Mouse (Mus musculus) lung, embryonic 16.5 days (tissue): ENCODE measurements around the gene Gmfb. TPM values are rescaled to one million over a fixed set of nuclear protein-coding genes. Genes with fewer than 3 reads are reported as not detected.
A peak's percentile ranks its signal among the peaks of the same experiment; 100 is the strongest.

Source experiments
- ATAC-seq: fragments of 200-750 bp; cut with Nextera tagmentation; 2 replicates; pipeline ENCODE4 v1.8.0; 2017; ENCODE audit warnings: low read depth, mild to moderate bottlenecking, moderate library complexity
- H3K27ac ChIP-seq: fragments of 300-500 bp; sonication (generic); 2 replicates; pipeline ENCODE4 v1.5.1; 2014; ENCODE audit warnings: mild to moderate bottlenecking, control low read depth, low read length
- H3K27me3 ChIP-seq: fragments of 300-500 bp; sonication (generic); 2 replicates; pipeline ENCODE4 v1.6.1; 2014; ENCODE audit warnings: low read depth, low read length, mixed read lengths; ENCODE audit not compliant: control insufficient read depth, insufficient read depth
- H3K36me3 ChIP-seq: fragments of 300-500 bp; sonication (generic); 2 replicates; pipeline ENCODE4 v1.6.1; 2014; ENCODE audit warnings: low read length; ENCODE audit not compliant: control insufficient read depth, insufficient read depth
- H3K4me1 ChIP-seq: fragments of 300-500 bp; sonication (generic); replicated peaks from 2 replicates; pipeline ENCODE4 v1.6.1; 2014; ENCODE audit warnings: low read length, mixed read lengths; ENCODE audit not compliant: control insufficient read depth, insufficient read depth
- H3K4me2 ChIP-seq: fragments of 300-500 bp; sonication (generic); 2 replicates; pipeline ENCODE4 v1.6.1; 2014; ENCODE audit warnings: low read depth, low read length, control low read depth
- H3K4me3 ChIP-seq: fragments of 300-500 bp; sonication (generic); 2 replicates; pipeline ENCODE4 v1.5.1; 2014; ENCODE audit warnings: mild to moderate bottlenecking, low read length, control low read depth
- H3K9ac ChIP-seq: fragments of 300-500 bp; sonication (generic); 2 replicates; pipeline ENCODE4 v1.6.1; 2014; ENCODE audit warnings: low read length, control low read depth
- H3K9me3 ChIP-seq: fragments of 300-500 bp; sonication (generic); 2 replicates; pipeline ENCODE4 v1.6.1; 2016; ENCODE audit warnings: low read length; ENCODE audit not compliant: control insufficient read depth
- WGBS: fragments of 180-500 bp; shearing (Covaris S2); extraction: QIAGEN DNeasy Blood & Tissue Kit; methylation state at CpG from one replicate; pipeline ENCODE4 v1.1.7; 2014; 5-methylcytosine and 5-hydroxymethylcytosine counted together
- polyA plus RNA-seq: library from polyadenylated mRNA; unstranded; fragments of >200 nt; fragmentation: Nextera tagmentation; extraction: Ambion mirVana; gene quantifications from 2 replicates; pipeline ENCODE4 v1.2.1, GENCODE M21; 2015

Gmfb gene
- polyA plus RNA-seq, result 68.6 and 74.9 TPM in 2 replicates

DNA sequence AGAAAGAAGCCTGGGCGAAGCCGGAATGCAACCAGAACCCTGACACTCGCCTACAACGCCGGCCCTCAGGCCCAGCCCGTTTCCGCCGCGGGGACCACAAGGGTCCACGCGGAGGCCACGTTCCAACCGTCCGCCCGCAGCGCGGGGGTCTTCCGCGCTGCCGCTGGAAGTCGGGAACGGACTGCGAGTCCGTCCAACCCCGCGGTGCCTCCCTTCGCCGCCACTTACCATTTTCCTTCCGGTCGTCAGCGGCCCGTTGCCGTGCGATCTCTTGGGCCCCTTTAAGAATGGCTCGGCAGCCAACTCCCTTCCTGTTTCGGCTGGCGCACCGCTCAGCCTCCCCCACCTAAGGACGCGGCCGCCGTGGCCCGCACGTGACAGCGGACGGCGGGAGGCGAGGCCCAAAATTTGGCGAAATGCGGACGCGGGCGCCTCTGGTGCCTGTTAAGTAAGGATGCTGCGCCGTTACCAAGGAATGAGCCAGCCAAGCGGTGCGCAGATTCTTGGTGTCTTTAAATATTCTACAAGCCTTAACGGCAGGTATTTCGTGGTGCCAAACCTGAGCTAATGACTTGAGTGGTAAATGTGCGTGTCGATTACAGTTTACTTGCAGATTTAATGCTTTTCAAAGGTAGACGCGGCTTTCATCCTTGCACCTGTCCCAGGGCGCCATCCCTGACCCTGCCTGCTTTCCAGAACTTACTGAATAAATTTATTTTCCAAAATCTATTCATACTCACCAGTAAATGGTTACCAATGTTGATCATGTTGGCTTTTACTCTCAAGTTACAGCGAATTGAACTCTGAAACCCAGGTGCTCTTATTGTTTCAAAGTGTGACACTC lies at the start of gene Gmfb:
Gene Gmfb (minus strand): TSS at position 370 of the 844 bp plus-strand sequence.
- peaks cover 3% of the 10 kb centered on the region for H3K27me3 ChIP-seq
- H3K36me3 ChIP-seq, result peaks cover 3% of the 10 kb centered on the region; the same call in 1 of the 2 replicates
- peak within 1 kb of the TSS; percentile 95 for H3K9ac ChIP-seq
- H3K9me3 ChIP-seq, result no peaks in the 10 kb centered on the region
- H3K4me2 ChIP-seq, result peak within 1 kb of the TSS; percentile 76
- ATAC-seq, result peak; percentile 98
- H3K4me3 ChIP-seq, result peak within 1 kb of the TSS; percentile 77
- H3K4me1 ChIP-seq, result peaks cover 12% of the 10 kb centered on the region
- under 1% methylated on average over 65 of the region's 65 CpGs for WGBS
- H3K27ac ChIP-seq, result peak within 1 kb of the TSS; percentile 97

DNA sequence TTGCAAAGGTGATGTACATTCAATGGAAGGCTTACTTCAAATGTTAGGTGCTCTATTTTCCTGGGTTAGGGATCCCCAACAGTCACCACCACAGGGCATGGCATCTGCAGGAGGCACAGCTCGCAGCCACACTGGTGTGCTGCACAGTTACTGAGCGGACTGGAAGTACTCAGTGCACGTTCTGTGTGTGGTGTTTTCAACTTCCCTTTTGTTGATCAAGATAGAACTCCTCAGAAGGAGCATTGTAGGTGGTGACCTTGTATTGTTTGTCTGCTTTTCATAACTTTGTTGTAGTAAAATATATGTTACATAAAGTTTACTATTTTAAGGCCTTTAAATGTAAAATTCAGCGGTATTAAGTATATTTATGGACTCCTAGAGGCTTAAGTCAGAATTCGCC lies 40.9 kb upstream of the Gmfb start:
- no peak overlapping the region for H3K27ac ChIP-seq
- no peak for ATAC-seq
- no peaks in the 10 kb centered on the region for H3K9me3 ChIP-seq
- no peaks in the 10 kb centered on the region for H3K27me3 ChIP-seq
- WGBS, result 87% methylated on average over 5 of the region's 5 CpGs
- H3K4me1 ChIP-seq, result no peaks in the 10 kb centered on the region
- H3K9ac ChIP-seq, result no peak overlapping the region
- H3K4me2 ChIP-seq, result no peak overlapping the region
- no peak overlapping the region for H3K4me3 ChIP-seq
- H3K36me3 ChIP-seq, result 0 out of 2 replicates have a peak, but pooled peaks cover 2% of the 10 kb centered on the region

DNA sequence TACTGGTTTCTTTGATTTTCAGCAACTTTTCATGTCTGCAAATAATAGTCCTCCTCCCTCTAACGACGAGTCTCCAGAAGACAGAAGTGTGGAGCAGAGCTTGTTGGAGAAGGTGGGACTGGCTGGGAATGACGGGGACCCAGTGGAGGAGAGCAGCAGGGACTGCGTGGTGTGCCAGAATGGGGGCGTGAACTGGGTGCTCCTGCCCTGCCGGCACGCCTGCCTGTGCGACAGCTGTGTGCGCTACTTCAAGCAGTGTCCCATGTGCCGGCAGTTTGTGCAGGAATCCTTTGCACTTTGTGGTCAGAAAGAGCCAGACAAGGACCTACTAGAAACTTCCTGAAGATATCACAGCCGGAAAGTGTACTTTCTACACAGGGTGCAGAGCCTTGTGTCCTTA lies 31.6 kb upstream of the Gmfb start:
- H3K27ac ChIP-seq, result peak overlapping the region; percentile 1
- H3K36me3 ChIP-seq, result peaks cover 4% of the 10 kb centered on the region; the same call in 1 of the 2 replicates
- no peaks in the 10 kb centered on the region for H3K27me3 ChIP-seq
- H3K9me3 ChIP-seq, result no peaks in the 10 kb centered on the region
- H3K4me3 ChIP-seq, result peak overlapping the region; percentile 3
- peak overlapping the region; percentile 39 for H3K4me2 ChIP-seq
- H3K4me1 ChIP-seq, result no peaks in the 10 kb centered on the region
- WGBS, result 42% methylated on average over 11 of the region's 11 CpGs
- no peak overlapping the region for H3K9ac ChIP-seq
- peak; percentile 87 for ATAC-seq

DNA sequence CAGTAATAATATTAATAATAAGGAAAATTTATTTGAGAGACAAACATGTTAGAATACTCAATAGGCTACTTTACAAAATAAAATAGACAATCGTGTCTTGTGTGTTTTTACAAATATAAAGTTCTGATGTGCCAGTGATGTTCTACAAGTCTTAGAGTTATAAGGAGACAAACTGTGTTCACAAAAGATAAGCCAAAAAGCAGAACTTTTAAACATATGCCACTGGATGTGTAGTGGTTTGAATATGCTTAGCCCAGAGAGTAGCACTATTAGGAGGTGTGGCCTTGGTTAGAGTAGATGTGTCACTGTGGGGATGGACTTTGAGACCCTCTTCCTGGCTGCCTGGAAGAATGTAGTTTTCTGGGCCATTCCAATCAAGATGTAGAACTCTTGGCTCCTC lies 27.7 kb upstream of the Gmfb start:
- Histone ChIP-seq H3K9ac (no peak overlapping the region), H3K36me3 (peaks cover 2% of the 10 kb centered on the region; the same call in 1 of the 2 replicates), H3K4me1 (no peaks in the 10 kb centered on the region), H3K27ac (no peak overlapping the region), H3K4me3 (no peak overlapping the region), H3K4me2 (no peak overlapping the region), H3K27me3 (no peaks in the 10 kb centered on the region), H3K9me3 (no peaks in the 10 kb centered on the region)
- WGBS, result 88% methylated on average over 1 of the region's 1 CpGs
- ATAC-seq, result no peak

DNA sequence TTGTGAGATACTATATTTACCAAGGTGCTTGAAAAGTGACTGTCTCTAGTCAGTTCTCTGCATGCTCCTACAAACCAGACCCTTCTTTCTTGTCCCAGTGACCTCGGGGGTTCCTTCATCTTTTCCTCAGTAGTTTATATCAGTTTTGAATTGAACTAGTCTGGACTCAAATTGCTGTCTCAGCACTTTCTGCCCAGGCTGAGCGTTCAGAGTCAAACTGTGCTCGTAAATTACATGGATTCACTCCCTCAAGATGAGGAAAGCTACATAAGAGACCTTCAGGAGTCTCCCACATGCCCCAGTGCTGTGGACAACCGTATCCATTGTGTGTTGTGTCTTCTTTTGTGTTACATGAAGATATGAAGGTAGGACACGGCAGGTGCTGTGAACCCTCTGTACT lies 26.7 kb upstream of the Gmfb start:
- Histone ChIP-seq H3K9me3 (no peaks in the 10 kb centered on the region), H3K27ac (no peak overlapping the region), H3K4me2 (no peak overlapping the region), H3K4me1 (no peaks in the 10 kb centered on the region), H3K9ac (no peak overlapping the region), H3K27me3 (no peaks in the 10 kb centered on the region), H3K4me3 (no peak overlapping the region), H3K36me3 (peaks cover 2% of the 10 kb centered on the region; the same call in 1 of the 2 replicates)
- no peak for ATAC-seq
- WGBS, result 82% methylated on average over 5 of the region's 5 CpGs

DNA sequence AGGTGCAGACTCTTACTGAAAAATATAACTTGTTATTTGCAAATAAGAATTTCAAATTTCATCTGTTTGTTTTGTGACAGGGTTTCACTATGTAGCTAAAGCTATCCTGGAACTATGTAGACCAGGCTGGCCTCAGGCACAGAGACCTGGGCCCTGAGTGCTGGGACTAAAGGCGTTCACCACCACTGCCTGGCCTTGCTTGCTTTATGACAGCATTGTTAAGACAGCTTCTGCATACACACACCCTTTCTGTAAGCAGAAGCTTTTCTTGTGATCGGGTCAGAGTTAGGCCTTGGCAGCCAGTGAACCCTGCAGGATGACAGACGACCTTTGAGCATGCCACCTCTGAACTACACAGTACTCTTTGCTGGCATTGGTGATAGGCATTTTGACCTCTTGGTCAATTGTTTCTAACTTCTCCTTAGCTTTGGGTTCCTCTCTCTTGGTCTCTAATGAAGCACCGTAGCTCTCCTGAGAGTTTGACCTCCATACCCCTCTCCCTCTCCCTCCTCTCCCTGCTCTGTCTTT lies 26.1 kb upstream of the Gmfb start:
- Histone ChIP-seq H3K4me2 (no peak overlapping the region), H3K9ac (no peak overlapping the region), H3K27me3 (no peaks in the 10 kb centered on the region), H3K27ac (no peak overlapping the region), H3K4me1 (no peaks in the 10 kb centered on the region), H3K4me3 (no peak overlapping the region), H3K36me3 (peaks cover 2% of the 10 kb centered on the region; the same call in 1 of the 2 replicates), H3K9me3 (no peaks in the 10 kb centered on the region)
- no peak for ATAC-seq
- WGBS, result 76% methylated on average over 4 of the region's 4 CpGs

DNA sequence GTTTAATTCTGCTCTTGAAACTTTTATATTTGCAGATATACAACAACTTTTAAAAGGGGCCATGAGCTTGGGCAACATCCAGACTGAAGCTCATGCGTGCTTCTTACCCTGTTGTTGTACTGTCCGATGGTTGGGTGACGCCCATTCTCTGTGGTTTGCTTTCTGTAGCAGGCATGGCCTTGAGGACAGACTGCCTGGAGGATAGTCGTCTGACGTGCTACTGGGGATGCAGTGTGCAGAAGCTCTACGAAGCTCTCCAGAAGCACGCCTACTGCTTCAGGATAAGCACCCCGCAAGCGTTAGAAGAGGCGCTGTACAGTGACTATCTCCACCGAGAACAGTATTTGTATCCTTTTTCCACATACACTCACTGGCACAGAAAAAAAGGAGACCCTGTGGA lies 23.7 kb upstream of the Gmfb start:
- WGBS, result 89% methylated on average over 11 of the region's 11 CpGs
- Histone ChIP-seq H3K9me3 (no peaks in the 10 kb centered on the region), H3K27me3 (no peaks in the 10 kb centered on the region), H3K4me2 (no peak overlapping the region), H3K9ac (no peak overlapping the region), H3K4me1 (no peaks in the 10 kb centered on the region), H3K36me3 (peaks cover 16% of the 10 kb centered on the region), H3K4me3 (no peak overlapping the region), H3K27ac (no peak overlapping the region)
- ATAC-seq, result no peak

DNA sequence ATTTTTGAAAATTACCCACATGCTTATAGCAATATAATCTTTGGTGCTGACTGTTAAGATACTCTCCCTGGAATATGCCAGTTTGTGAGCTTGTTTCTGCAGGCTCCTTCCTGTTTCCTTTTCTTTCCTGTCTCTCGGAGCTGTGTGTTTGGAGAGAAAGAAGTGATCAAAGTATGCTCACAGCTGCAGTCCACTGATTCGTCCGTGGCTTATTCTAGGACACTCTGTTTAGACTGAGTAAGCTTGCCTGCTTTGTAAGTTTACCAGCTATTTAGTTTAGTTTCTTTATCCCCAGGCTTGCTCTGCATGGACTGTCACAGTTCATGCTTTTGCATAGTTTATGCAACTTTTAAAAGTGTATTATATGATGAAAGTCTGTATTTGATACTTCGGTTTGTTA lies 17.3 kb upstream of the Gmfb start:
- Histone ChIP-seq H3K27me3 (no peaks in the 10 kb centered on the region), H3K4me1 (peaks cover 1% of the 10 kb centered on the region), H3K9ac (peak overlapping the region; percentile 35; the same call in 1 of the 2 replicates), H3K4me3 (no peak overlapping the region), H3K36me3 (peaks cover 19% of the 10 kb centered on the region), H3K9me3 (no peaks in the 10 kb centered on the region), H3K27ac (peak overlapping the region; percentile 73), H3K4me2 (no peak overlapping the region)
- peak; percentile 86 for ATAC-seq
- 45% methylated on average over 4 of the region's 4 CpGs for WGBS
